Mouse (Mus musculus) liver, postnatal 0 days (tissue): ENCODE data around the gene Chek2.

Experiments
- CTCF ChIP-seq: sonication (generic); IDR thresholded peaks from 2 replicates; pipeline ENCODE4 v1.5.1; 2016; ENCODE audit warnings: antibody characterized with exemption, low read depth
- EP300 ChIP-seq: IDR thresholded peaks from 2 replicates; pipeline ENCODE4 v1.6.1; 2016; ENCODE audit warnings: antibody characterized with exemption, low read depth, mild to moderate bottlenecking

DNA sequence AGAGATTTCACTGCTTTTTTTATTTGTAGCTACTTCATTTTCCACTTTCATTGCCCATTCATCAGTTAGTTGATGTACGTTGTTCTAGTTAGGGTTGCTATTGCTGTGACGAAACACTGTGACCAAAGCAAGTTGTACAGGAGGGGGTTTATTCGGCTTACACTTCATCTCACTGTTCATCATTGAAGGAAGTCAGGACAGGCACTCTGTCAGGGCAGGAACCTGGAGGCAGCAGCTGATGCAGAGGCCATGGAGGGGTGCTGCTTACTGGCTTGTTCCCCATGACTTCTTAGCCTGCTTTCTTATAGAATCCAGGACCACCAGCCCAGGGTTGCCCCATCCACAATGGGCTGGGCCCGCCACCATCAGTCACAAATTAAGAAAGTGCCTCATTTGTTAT, 59.0 kb downstream of the Chek2 start:
- TF ChIP-seq EP300 = no peak
- TF ChIP-seq CTCF = no peak
